In genomic region chr6:21195341-21195740, GRCm38 (mm10) we compare ENCODE assay signal across 24 mouse cellular contexts. TPM values are rescaled to one million over a fixed set of nuclear protein-coding genes. Genes with fewer than 3 reads are reported as not detected.
DNase-seq lines count a peak whose midpoint lies in the region; TF ChIP-seq lines count a peak whose summit lies in the region.
"Had no signal": no experiment of that assay in that cellular context is flagged by ENCODE, and none has a peak within 500 bp of the region (broad histone marks: within the 10 kb centered on the region; RNA-seq: fewer than 3 reads in every experiment).

No protein-coding gene starts in this region.

- DNase-seq in cerebellum, postnatal 10 days = peak; percentile 72 to 77
- no peak for DNase-seq in cerebellum, adult 11-12 months
- DNase-seq in left cerebral cortex, postnatal 4 days = peak; percentile 47
- no peak for DNase-seq in left cerebral cortex, adult 2 months (ENCODE audit: extremely low spot score in 1 of 2, low spot score in 2 of 2)
- peak; percentile 9 for DNase-seq in brain, embryonic 14.5 days (ENCODE audit: low read depth)
- DNase-seq: adrenal gland, adult 8-10 months; adrenal gland, postnatal 14 days; adrenal gland, postnatal 36 days; B cell, adult 2 months; cerebellum, adult 11 months; cerebellum, adult 9-11 months; cerebellum, postnatal 36 days; embryo, embryonic 11 days had no signal

- TF ChIP-seq POLR2A in brain, embryonic 14.5 days (IDR thresholded peaks at IDR 0.05; ENCODE audit: borderline replicate concordance, extremely low read depth, insufficient read depth, insufficient read length, poor library complexity, severe bottlenecking) = no peak

- no peak overlapping the region for H3K4me3 ChIP-seq in left cerebral cortex, adult 2 months
- H3K4me3 ChIP-seq: embryonic facial prominence, embryonic 13.5 days; embryonic facial prominence, embryonic 15.5 days; erythroblast, embryonic 14.5 days; forebrain, embryonic 10.5 days; forebrain, embryonic 12.5 days had no signal

- intact Hi-C loops in left cerebral cortex, postnatal 4 days (cut with DNase I) = no loop called here
- intact Hi-C loops in left cerebral cortex, adult 2 months (cut with DNase I) = no loop called here

- H3K27ac ChIP-seq in left cerebral cortex, adult 2 months = no peak overlapping the region
- H3K27ac ChIP-seq: embryonic facial prominence, embryonic 13.5 days; embryonic facial prominence, embryonic 15.5 days; forebrain, embryonic 10.5 days; forebrain, embryonic 12.5 days had no signal

- TF ChIP-seq CTCF in left cerebral cortex, adult 2 months (IDR thresholded peaks at IDR 0.05) = no peak
- no peak for TF ChIP-seq CTCF in brain, embryonic 14.5 days (IDR thresholded peaks at IDR 0.05; ENCODE audit: borderline replicate concordance, extremely low read depth, insufficient read depth, insufficient read length)

RNA-seq across cellular contexts. Expression of gene Kcnd2, which starts 20.0 kb away (rescaled TPM):
- total RNA-seq in left cerebral cortex, postnatal 4 days (2021) = 10 to 100 TPM; 60.2 to 65.7 TPM
- 10 to 100 TPM; 68.3 to 71.9 TPM for total RNA-seq in left cerebral cortex, adult 2 months (2021)
- 9.7 and 18.4 TPM in 2 replicates for polyA plus RNA-seq in brain, embryonic 14.5 days (2012; rRNA removed)
- total RNA-seq: CH12.LX; common myeloid progenitor, adult 5-6 weeks had no signal
- polyA plus RNA-seq: activated CD4-positive, CD25-positive, alpha-beta regulatory T cell, adult 4 months; CD4-positive, CD25-positive, alpha-beta regulatory T cell, adult 4 months; erythroblast, embryonic 14.5 days; G1E; Patski had no signal

Comparison
In these comparisons a context has a peak if more than half of its experiments do, and no peak if none do; other contexts are left out.
1. DNase-seq: peak in cerebellum, postnatal 10 days (2 of 2), left cerebral cortex, postnatal 4 days (single experiment) and brain, embryonic 14.5 days (single experiment); none in cerebellum, adult 11-12 months (single experiment) and left cerebral cortex, adult 2 months (0 of 2).